Mouse (Mus musculus) stomach, postnatal 0 days (tissue): ENCODE data around the gene Snn.

Experiments
- CTCF ChIP-seq: IDR thresholded peaks from 2 replicates; pipeline ENCODE4 v1.5.1; 2016; ENCODE audit warnings: antibody characterized with exemption, low read depth, mild to moderate bottlenecking, moderate library complexity
- EP300 ChIP-seq: optimal IDR thresholded peaks from 2 replicates; pipeline ENCODE3; 2016; ENCODE audit warnings: antibody characterized with exemption

GRCm38 (mm10) chr16:11024841-11025240 is 35.9 kb upstream of the Snn start:
- TF ChIP-seq CTCF (no peak), EP300 (no peak)
